Mouse (Mus musculus): ENCODE results near the gene Fpr1. TPM values are rescaled to one million over a fixed set of nuclear protein-coding genes. Genes with fewer than 3 reads are reported as not detected.
"Not testable (repeated sequence)": the region's sequence is repeated elsewhere in the genome, so short reads cannot be mapped to it uniquely, and the experiment has no call there.

The Fpr1 gene
- polyA plus RNA-seq (2015; fragmentation: Nextera tagmentation; extraction: Ambion mirVana) = not detected in 2 replicates

DNA sequence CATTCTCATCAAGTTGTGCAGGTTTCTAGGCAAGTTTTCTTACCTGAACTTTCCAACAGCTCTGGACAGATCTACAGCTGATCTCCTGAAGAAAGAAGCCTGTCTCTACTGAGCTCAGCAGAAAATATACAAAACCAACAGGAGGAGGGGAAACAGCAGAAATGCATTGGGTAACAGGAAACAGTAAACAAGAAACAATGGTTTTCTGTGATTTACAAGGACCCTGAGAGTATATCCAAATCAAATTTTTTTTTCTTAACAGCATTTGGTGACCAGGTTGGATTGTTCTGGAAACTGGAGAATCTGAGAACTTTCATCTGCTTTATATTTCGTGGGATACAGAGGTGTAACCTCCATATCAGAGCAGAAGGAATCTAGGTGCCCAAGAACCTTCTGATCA is at the start of gene Fpr1:
Fpr1 (minus strand) TSS at position 101 of the 400 bp plus-strand sequence.
- Histone ChIP-seq H3K4me3 (no peak within 1 kb of the TSS), H3K4me1 (no peaks in the 10 kb centered on the region), H3K27me3 (no peaks in the 10 kb centered on the region), H3K27ac (replicated peaks) (no peak within 1 kb of the TSS), H3K9me3 (no peaks in the 10 kb centered on the region), H3K9ac (replicated peaks) (no peak within 1 kb of the TSS), H3K36me3 (no peaks in the 10 kb centered on the region), H3K4me2 (replicated peaks) (no peak within 1 kb of the TSS)
- 63% methylated on average over 1 of the region's 1 CpGs for WGBS
- ATAC-seq (replicated peaks) = no peak

DNA sequence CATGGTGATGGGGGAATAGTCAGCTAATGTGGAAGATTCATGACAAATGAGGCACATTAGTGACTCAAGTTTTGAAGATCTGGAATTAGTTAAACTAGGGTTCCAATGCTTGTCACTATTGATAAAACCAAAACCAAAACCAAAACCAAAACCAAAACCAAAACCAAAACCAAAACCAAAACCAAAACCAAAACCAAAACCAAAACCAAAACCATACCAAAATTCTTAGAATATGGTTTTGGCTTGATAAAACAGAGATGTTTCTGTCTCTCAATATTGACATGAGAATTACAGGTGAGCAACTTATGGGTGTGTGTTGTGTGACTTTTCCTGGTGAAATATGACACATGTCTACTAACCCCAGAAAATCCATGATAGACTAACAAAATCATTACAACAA is 34.0 kb upstream of the Fpr1 start:
- no peaks in the 10 kb centered on the region for H3K27me3 ChIP-seq
- no peak overlapping the region for H3K4me3 ChIP-seq
- H3K9ac ChIP-seq (replicated peaks) = no peak overlapping the region
- H3K9me3 ChIP-seq = no peaks in the 10 kb centered on the region
- no peak overlapping the region for H3K27ac ChIP-seq (replicated peaks)
- H3K4me1 ChIP-seq = no peaks in the 10 kb centered on the region
- no peak overlapping the region for H3K4me2 ChIP-seq (replicated peaks)
- no peak for ATAC-seq (replicated peaks)
- H3K36me3 ChIP-seq = no peaks in the 10 kb centered on the region

DNA sequence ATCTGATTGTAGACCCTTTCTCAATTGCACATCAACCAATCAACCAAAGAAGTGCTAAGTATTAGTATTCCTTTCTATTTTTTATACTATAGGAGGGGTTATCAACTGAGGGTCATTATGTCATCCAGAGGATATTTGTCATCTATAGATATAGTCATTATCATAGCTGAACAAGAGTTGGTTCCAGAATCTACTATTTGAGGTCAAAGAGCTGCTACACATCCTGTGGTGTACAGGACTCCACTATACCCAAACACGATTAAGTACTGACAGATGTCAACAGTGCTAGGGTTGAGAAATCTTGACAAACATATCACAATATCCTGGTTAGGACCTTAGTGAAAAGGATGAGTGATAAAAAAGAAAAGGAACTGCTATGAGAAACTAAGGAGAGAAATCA is 33.6 kb upstream of the Fpr1 start:
- Histone ChIP-seq H3K4me1 (no peaks in the 10 kb centered on the region), H3K27me3 (no peaks in the 10 kb centered on the region), H3K9ac (replicated peaks) (no peak overlapping the region), H3K4me2 (replicated peaks) (no peak overlapping the region), H3K36me3 (no peaks in the 10 kb centered on the region), H3K9me3 (no peaks in the 10 kb centered on the region), H3K4me3 (no peak overlapping the region), H3K27ac (replicated peaks) (no peak overlapping the region)
- no peak for ATAC-seq (replicated peaks)
- 96% methylated on average over 1 of the region's 1 CpGs for WGBS

DNA sequence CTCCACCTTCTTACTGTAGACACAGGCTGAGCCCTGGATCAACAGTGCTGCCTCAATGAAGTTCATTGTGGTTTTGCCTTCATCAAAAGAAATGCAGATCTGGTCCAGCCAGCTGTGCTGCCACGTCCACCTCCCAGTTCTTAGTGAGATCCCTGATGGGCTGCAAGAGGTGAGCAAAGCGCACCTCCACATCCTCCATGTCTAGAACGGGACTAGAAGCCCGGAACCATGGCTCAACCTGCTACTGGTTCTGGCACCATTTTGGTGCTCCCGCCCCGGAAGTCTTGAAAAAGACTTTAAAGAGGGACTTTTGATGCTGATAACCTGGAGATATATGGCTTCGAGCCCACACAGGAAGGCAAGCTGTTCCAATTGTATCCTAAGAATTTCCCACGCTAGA is 28.9 kb upstream of the Fpr1 start:
- not testable (repeated sequence) for H3K36me3 ChIP-seq; H3K9me3 ChIP-seq; H3K9ac ChIP-seq (replicated peaks); ATAC-seq (replicated peaks); H3K4me1 ChIP-seq; H3K4me2 ChIP-seq (replicated peaks); H3K4me3 ChIP-seq; H3K27ac ChIP-seq (replicated peaks); H3K27me3 ChIP-seq
- WGBS = 88% methylated on average over 8 of the region's 8 CpGs

DNA sequence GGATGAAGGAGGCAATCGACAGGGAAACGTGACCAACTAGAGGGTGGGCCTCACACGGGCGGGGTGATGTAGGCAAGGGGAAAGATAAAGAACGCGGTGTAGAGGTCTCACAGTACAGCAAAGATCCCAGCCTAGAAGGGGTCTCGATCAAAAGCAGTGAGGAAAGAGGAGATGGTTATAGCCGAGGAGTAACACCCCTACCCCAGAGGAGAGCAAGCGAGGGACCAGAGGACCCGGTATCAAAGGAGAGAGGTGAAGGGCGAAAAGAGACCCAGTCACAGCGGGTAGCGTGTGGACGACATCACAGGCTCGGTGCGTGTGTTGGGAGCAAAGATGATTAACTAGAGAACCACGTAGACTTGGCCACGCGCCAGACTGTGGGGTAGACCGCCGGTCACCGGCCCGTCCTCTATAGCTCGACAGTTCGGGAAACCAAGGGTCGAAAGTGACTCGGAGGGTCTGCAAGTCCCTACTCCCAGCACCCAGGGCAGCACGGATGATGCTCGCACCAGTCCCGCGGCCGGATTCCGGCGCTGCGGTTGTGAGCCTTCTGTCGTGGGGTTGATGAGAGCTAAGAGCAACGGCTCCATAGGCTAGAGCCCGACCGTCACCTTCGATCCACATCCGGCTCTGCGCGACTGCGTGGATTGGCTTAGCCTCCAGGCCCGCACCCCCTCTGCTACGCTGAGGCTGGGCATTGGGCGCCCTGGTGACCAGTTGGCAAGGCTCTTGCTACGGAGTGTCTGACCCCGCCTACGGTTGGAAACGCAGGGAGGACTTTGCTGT is 26.1 kb upstream of the Fpr1 start:
- H3K27ac ChIP-seq (replicated peaks) = peak overlapping the region; percentile 53; the same call in 1 of the 2 replicates
- no peaks in the 10 kb centered on the region for H3K36me3 ChIP-seq
- H3K4me2 ChIP-seq (replicated peaks) = peak overlapping the region; percentile 74
- H3K9ac ChIP-seq (replicated peaks) = peak overlapping the region; percentile 63
- peak; percentile 99 for ATAC-seq (replicated peaks)
- 17% methylated on average over 51 of the region's 51 CpGs for WGBS
- no peaks in the 10 kb centered on the region for H3K27me3 ChIP-seq
- H3K4me3 ChIP-seq = peak overlapping the region; percentile 57
- 0 out of 2 replicates have a peak, but pooled peaks cover 9% of the 10 kb centered on the region for H3K4me1 ChIP-seq
- H3K9me3 ChIP-seq = no peaks in the 10 kb centered on the region

DNA sequence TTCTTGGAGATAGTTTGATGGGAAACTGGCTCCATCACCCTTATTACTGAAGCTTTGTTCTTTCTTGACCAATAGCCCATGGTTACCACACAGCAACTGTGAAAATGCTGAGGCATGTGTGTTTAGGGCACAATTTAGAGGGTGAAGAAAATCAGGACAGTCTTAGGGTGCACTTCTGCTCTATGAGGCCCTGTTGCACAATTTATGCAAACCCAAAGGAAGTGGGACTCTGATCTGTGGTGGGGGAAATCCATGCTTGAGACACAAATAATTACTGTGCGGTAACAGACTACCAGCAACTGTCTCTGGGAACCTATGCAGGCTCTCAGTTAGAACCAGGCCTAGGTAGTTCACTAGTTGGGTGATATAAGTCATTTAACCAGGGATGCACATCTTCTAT is 17.0 kb upstream of the Fpr1 start:
- H3K36me3 ChIP-seq = no peaks in the 10 kb centered on the region
- ATAC-seq (replicated peaks) = no peak
- H3K27me3 ChIP-seq = no peaks in the 10 kb centered on the region
- no peaks in the 10 kb centered on the region for H3K4me1 ChIP-seq
- no peak overlapping the region for H3K9ac ChIP-seq (replicated peaks)
- no peaks in the 10 kb centered on the region for H3K9me3 ChIP-seq
- no peak overlapping the region for H3K4me3 ChIP-seq
- no peak overlapping the region for H3K27ac ChIP-seq (replicated peaks)
- H3K4me2 ChIP-seq (replicated peaks) = no peak overlapping the region
- 97% methylated on average over 1 of the region's 1 CpGs for WGBS

DNA sequence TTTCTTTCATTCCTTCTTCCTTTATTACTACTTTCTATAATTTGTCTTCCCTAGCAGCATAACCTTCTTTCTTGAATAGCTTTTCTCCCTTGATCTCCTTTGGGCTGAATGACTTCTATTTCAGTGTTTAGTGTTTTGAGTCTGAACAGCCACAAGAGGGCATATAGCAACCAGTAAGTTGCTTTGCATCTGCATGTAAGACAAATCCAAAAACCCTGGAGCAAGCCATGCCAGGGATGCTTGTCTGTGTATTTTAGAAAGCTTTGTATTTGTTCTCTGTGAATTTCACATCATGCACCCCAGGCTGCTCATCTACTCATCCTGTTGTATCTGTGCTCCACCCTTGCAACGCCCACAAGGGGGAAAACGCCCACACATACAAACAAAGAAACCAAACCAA is 15.5 kb upstream of the Fpr1 start:
- H3K27me3 ChIP-seq = no peaks in the 10 kb centered on the region
- H3K27ac ChIP-seq (replicated peaks) = no peak overlapping the region
- ATAC-seq (replicated peaks) = no peak; the same call in 1 of the 2 replicates
- H3K36me3 ChIP-seq = no peaks in the 10 kb centered on the region
- no peaks in the 10 kb centered on the region for H3K9me3 ChIP-seq
- no peak overlapping the region for H3K9ac ChIP-seq (replicated peaks)
- H3K4me1 ChIP-seq = no peaks in the 10 kb centered on the region
- H3K4me3 ChIP-seq = no peak overlapping the region
- 81% methylated on average over 2 of the region's 2 CpGs for WGBS
- no peak overlapping the region for H3K4me2 ChIP-seq (replicated peaks)

DNA sequence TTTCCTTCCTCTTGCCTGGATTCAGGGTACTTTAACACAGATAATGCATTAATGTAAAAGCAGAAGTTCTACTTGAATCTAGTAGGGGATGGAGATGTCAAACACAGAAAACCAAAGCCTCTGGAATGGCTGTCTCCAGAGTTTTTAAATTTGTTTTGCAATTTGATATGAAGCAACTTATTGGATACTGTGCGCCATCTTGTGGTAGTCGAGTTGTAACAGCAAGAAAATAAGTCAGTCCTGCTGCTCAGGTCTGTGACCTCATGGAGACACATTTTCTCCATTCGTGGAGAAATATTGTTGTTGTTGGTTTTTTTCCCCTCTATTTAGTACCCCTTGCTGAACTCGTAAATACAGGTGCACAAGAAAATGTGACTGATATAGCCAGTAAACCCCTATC is 12.3 kb upstream of the Fpr1 start:
- H3K9me3 ChIP-seq = no peaks in the 10 kb centered on the region

DNA sequence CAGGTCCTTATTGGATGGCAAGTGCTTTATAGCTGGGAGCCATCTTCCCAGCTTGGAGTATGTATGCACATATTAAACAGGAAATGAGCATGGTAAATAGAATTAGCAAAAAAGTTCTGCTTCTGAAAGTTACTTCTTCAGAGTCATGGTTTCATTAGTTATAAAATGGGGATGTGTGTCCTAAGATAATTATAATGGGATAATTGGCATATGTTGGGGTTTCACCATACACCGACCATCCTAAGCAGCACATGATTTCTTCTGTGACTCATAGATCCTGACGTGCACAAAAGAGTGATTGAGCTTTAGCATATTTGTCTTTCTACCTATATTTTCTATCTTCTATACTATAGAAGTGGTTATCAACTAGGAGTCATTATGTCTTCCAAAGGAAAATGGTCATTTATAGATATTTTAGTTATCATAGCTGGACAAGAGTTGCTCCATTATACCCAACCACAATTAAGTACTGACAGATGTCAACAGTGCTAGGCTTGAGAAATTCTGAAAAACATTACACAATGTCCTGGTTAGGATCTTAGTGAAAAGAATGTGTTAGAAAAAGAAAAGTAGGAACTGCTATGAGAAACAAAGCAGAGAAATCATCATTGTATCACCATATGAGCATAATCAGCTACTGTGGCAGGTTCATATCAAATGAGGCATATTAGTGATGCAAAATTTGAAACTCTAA is 6.1 kb upstream of the Fpr1 start:
- H3K9me3 ChIP-seq = no peaks in the 10 kb centered on the region
- H3K4me2 ChIP-seq (replicated peaks) = no peak overlapping the region
- no peak for ATAC-seq (replicated peaks)
- H3K4me1 ChIP-seq = no peaks in the 10 kb centered on the region
- no peaks in the 10 kb centered on the region for H3K27me3 ChIP-seq
- WGBS = 90% methylated on average over 2 of the region's 2 CpGs
- H3K27ac ChIP-seq (replicated peaks) = no peak overlapping the region
- no peaks in the 10 kb centered on the region for H3K36me3 ChIP-seq
- H3K9ac ChIP-seq (replicated peaks) = no peak overlapping the region
- no peak overlapping the region for H3K4me3 ChIP-seq

More for the DNA sequence above, 12.3 kb upstream of the Fpr1 start:
- Histone ChIP-seq H3K4me3 (no peak overlapping the region), H3K4me2 (replicated peaks) (no peak overlapping the region), H3K9ac (replicated peaks) (no peak overlapping the region), H3K27ac (replicated peaks) (no peak overlapping the region), H3K27me3 (no peaks in the 10 kb centered on the region), H3K36me3 (no peaks in the 10 kb centered on the region), H3K4me1 (no peaks in the 10 kb centered on the region)
- ATAC-seq (replicated peaks) = peak; percentile 58; the same call in 1 of the 2 replicates
- 4% methylated on average over 4 of the region's 4 CpGs for WGBS

DNA sequence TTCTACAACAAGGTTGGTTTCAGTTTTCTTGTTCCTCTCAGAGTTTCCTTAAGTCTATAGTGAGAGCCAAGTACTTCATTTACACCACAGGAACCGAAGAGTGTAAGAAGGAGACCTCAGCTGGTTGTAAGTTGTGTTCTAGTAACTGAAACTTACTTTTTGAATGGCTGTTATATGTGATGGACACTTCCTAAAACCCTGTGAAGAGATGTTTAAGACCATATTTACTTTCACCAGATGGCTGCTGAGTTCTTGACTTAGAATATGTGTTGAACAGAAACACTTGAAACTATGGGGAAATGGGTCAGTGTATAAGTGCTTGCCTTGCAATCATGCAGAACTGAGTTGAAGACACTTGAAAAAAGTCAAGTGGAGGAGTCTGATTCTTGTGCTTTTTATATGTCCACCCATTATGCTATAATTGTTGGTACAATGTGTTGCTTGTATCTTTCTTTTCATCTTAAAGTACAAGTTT is 4.1 kb upstream of the Fpr1 start, which contains the start of the genes Fpr2 and Fpr3:
Fpr2 (plus strand) TSS at position 51 of the 475 bp plus-strand sequence.
Fpr3 (plus strand) TSS at position 79 of the 475 bp plus-strand sequence.
- no peaks in the 10 kb centered on the region for H3K36me3 ChIP-seq
- H3K4me3 ChIP-seq = no peak within 1 kb of the TSS
- 72% methylated on average over 1 of the region's 1 CpGs for WGBS
- H3K9ac ChIP-seq (replicated peaks) = no peak within 1 kb of the TSS
- no peaks in the 10 kb centered on the region for H3K4me1 ChIP-seq
- ATAC-seq (replicated peaks) = no peak
- H3K4me2 ChIP-seq (replicated peaks) = no peak within 1 kb of the TSS
- H3K9me3 ChIP-seq = no peaks in the 10 kb centered on the region
- no peaks in the 10 kb centered on the region for H3K27me3 ChIP-seq
- no peak within 1 kb of the TSS for H3K27ac ChIP-seq (replicated peaks)

DNA sequence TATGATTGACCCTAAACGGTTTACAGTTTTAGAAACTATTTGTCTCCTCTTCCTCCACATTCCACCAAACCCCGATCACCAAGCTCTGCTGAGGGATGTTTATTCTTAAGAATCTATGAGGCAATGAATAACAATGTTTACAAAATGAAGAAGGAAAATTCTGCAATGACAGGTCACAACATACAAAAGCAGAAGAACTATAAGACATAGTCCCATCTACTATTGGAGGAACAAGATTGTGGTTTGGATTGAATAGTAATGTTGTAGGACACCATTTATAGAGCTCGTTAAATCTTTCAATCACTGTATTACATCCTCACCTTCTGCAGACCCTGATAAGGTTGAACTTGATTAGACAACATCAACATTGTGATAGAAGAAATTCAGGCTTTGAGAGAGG is 1.1 kb downstream of the Fpr1 start:
- no peak for ATAC-seq (replicated peaks)
- H3K4me3 ChIP-seq = no peak overlapping the region
- no peaks in the 10 kb centered on the region for H3K4me1 ChIP-seq
- H3K27me3 ChIP-seq = no peaks in the 10 kb centered on the region
- H3K36me3 ChIP-seq = no peaks in the 10 kb centered on the region
- 81% methylated on average over 3 of the region's 3 CpGs for WGBS
- no peak overlapping the region for H3K4me2 ChIP-seq (replicated peaks)
- no peak overlapping the region for H3K27ac ChIP-seq (replicated peaks)
- no peaks in the 10 kb centered on the region for H3K9me3 ChIP-seq
- no peak overlapping the region for H3K9ac ChIP-seq (replicated peaks)

DNA sequence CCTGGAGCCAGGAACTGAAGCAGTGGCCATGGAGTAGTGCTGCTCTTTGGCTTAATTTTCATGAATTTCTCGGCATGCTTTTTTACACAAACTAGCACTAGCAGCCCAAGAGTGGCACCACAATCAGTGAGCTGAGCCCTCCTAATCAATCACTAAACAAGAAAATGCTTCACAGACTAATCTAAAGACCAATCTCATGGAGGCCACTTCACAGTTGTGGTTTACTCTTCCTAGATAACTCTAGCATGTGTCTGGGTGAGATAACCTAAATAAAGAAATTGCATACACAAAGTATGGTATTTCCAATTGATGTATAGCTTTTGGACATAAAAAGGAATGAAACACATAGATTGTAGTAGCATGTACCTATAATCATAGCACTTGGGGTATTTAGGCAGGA is 4.4 kb downstream of the Fpr1 start:
- Histone ChIP-seq H3K36me3 (no peaks in the 10 kb centered on the region), H3K4me2 (replicated peaks) (no peak overlapping the region), H3K27ac (replicated peaks) (no peak overlapping the region), H3K4me3 (no peak overlapping the region), H3K9ac (replicated peaks) (no peak overlapping the region), H3K27me3 (no peaks in the 10 kb centered on the region), H3K9me3 (no peaks in the 10 kb centered on the region), H3K4me1 (no peaks in the 10 kb centered on the region)
- WGBS = 88% methylated on average over 1 of the region's 1 CpGs
- no peak for ATAC-seq (replicated peaks)

All from forebrain, embryonic 15.5 days (tissue).